Mouse (Mus musculus): ENCODE measurements around the gene Zfp81.
A peak's percentile ranks its signal among the peaks of the same experiment; 100 is the strongest.
"Not testable (repeated sequence)": the region's sequence is repeated elsewhere in the genome, so short reads cannot be mapped to it uniquely, and the experiment has no call there.

The Zfp81 gene

DNA sequence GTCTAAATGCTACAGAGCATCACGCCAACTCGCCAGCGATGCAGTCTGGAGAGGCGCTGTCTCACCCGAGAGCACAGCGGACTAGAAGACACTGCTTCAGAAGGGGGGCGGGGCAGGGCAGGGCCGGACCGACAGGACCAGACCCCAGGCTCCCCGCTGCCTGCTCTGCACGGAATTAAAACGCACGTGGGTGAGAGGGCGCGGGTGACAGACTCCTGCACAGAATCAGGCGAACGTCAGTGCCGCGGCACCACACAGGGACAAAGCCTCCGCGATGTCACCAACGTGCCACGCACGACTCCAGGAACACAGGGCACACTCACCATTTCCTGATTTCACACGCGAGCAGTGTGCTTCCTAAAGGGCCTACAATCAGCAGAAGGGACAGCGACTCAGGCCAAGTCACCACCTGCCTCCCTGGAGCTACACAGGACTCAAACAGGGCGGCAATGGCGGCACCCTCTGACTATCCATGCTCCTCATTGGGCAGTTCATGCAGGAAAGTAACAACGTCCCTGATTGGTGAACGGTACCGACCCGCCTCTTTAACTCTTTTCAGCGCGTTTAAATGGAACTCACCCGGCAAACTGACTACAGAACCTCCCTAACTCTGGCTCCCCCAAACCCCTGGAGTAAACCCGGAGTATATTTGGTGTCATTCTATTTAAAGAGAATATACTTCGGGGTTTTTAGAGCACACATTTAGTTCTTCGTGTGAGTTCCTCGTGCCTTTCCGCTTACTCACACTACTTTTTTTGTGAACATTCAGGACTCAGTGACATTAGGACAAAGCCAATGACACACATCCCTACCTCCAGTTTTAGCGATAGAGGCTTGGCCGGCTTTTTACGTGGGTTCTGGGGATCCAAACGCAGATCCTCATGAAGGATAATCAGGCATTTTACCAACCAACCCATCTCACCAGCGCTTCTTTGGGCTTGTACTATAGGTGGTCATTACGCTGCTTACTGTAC is at the start of gene Zfp81:
Gene Zfp81 (minus strand): TSS at position 468 of the 974 bp plus-strand sequence.
- peak; percentile 85 for DNase-seq (ENCODE audit: low read depth, low spot score)

DNA sequence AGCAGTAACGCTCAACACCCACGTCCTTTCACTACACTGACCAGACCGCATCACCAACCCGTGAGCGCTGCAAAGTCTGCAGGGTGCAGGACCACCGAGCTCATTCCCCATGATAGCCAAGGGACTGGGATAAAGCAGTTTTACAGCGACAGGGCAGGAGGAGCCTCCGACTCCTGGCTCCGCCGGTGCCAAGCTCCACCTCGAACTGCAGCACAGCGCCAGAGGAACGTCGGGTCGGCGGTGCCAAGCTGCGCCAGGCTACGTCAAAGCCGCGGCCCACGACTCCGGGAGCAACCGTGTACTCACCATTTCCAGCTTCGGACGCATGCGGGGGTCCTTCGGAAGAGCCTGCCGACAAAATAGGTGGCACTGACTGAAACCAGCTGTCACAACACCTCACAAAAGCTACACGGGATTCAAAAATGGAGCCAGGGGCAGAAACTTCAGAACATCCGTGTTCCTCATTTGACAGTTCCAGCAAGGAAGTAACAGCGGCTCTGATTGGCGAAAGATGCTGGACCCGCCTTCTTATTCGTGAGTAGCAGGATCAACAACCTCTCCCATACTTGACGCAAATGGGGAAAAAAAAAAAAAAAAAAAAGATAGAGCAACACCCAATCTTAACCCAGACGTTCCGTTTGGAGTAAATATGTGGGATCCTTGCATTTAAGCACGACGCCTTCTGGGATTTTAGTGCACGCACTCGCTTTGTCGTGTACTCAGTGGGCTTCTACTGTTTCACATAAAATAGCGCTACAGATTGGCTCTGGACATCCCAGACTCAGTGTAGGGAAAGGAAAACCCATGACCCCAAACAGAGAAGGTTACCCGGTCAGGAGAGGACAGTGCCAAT is 35.7 kb upstream of the Zfp81 start, which contains the start of gene Zfp101:
Gene Zfp101 (minus strand): TSS at position 460 of the 853 bp plus-strand sequence.
- peak; percentile 95 for DNase-seq (ENCODE audit: low read depth, low spot score)

DNA sequence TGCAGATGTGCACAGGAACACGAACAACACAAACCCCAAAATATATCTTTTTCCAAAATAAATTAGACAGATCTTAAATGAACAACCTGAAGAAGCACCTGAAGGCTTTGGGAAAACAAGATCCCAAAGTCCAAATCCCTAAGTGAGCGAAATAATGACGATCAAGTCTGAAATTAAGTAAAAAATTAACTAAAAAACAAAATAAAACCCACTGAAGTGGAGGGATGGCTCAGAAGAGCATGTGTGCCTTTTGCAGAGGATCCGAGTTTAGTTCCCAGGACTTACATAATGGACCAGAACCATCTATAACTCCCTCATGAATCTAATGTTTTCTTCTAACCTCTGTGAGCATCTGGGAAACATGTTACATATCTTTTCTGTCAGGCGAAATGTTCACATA is 33.6 kb upstream of the Zfp81 start:
- DNase-seq (ENCODE audit: low read depth, low spot score) = no peak

DNA sequence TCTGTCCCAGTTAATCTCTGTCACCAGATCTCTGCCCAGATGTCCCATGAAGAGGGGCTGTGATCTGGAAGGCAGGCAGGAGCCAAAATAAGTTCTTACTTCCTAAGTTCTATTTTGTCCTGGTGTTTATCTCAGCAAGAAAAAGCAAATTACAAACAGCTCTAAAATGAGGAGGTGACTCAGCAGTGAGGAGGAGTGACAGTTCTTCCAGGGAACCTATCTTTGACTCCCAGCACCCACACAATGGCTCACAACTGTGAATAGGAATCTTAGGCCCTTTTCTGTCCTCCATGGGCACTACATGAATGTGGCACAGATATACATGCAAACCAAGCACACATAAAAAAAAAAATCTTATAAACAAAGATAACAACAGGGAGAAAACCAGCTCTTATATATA is 27.0 kb upstream of the Zfp81 start:
- no peak for DNase-seq (ENCODE audit: low read depth, low spot score)

DNA sequence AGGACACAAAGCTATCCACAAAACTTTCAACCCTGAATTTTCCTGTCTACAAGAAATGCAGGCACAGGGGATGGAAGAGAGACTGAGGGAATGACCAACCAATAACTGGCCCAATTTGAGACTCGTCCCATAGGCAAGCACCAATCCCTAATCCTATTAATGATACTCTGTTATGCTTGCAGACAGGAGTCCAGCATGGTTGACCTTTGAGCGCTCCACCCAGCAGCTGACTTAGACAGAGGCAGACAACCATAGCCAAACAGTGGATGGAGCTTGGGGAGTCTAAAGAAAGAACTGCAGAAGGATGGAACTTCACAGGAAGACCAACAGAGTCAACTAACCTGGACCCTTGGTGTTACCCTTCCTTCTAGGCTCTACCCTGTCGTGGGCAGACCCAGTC is 14.1 kb upstream of the Zfp81 start:
- DNase-seq (ENCODE audit: low read depth, low spot score) = no peak

DNA sequence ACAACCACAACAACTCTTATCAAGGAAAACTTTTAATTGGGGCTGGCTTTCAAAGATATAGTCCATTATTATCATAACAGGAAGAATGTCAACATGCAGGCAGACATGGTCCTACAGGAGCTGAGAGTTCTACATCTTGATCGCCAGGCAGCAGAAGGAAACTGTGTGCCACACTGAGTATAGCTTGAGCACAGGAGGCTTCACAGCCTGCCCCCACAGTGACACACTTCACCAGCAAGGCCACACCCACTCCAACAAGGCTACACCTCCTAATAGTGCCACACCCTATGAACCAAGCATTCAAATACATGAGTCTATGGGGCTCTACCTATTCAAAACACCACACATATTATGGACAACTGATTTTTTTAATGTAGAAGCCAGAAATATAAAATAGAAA is 5.7 kb downstream of the Zfp81 start:
- DNase-seq (ENCODE audit: low read depth, low spot score) = no peak

DNA sequence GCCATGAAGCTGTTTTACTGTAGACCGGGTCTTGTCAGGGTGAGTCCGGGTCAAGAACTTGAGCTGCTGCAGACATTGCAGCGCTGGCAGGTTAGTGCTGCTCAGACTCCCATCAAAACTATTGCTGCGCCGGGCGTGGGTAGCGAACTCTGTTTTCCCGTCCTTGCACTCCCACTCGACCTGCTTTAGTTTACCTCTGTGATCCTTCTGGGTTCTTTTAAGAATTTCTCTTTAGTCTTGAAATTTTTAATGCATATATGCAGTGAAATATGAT is 68.9 kb downstream of the Zfp81 start:
- DNase-seq (ENCODE audit: low read depth, low spot score) = not testable (repeated sequence)

DNA sequence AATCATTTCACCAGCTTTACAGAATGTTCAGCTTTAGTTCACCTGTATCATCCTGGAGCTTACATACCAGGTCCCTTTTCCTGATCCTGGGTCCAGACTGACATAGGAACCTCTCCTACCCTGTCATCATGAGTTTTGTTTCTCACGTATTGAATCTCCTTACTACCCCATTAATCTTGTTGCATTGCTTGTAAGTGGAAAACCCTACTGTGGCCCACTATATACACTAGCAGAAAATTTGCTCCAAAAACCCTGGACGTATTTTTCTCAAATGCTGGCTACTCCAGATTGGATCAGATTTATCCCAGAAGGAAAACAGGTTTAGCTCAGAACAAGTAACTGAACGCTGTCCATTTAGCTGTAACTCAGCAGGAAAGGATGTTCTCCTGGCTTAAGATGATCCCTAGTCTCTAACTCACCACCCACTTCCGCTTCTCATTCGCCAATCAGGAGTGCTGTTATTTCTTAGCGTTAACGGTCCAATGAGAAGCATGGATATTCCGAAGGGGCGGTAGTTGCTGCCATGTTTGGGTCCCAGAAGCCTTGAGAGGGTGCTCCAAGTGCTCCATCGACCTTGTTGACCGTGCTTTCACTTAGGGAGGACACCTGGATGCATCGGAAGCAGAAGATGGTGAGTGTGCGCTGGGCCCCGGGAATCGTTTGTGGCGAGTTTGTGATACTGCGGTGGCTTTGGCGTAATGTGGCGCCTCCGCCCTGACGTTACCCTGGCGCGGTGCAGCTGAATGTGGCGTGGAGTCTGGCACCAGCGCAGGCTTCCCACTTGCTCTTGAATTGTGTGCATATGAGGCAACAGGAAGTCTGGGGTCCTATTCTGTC is 69.4 kb downstream of the Zfp81 start, which contains the start of gene Zfp955b:
Gene Zfp955b (plus strand): TSS at position 506 of the 837 bp plus-strand sequence.
- DNase-seq (ENCODE audit: low read depth, low spot score) = not testable (repeated sequence)
